Mouse (Mus musculus) CH12.LX (cell line): Measurements from ENCODE around the gene Rora. TPM values are rescaled to one million over a fixed set of nuclear protein-coding genes. Genes with fewer than 3 reads are reported as not detected.

Experiments used
- DNase-seq: peaks from one replicate; pipeline ENCODE4 v3.0.0-alpha.2; 2013; ENCODE audit errors: extremely low read depth
- H3K27ac ChIP-seq: 2 replicates; pipeline ENCODE4 v1.5.1; 2012; ENCODE audit warnings: low read depth, mild to moderate bottlenecking, control low read depth, moderate library complexity; ENCODE audit not compliant: insufficient read depth
- H3K27me3 ChIP-seq: replicated peaks from 2 replicates; pipeline ENCODE3; 2012; ENCODE audit warnings: inconsistent platforms
- H3K36me3 ChIP-seq, 2 experiments: replicated peaks in 1 of 2; 2 replicates each; pipeline versions ENCODE3 to v1.6.1; 2012; ENCODE audit warnings: inconsistent platforms in 1 of 2, low read length in 1 of 2, mild to moderate bottlenecking in 1 of 2, mixed read lengths in 1 of 2, moderate library complexity in 1 of 2; ENCODE audit not compliant: control insufficient read depth in 1 of 2, insufficient read depth in 1 of 2
- H3K4me1 ChIP-seq, 2 experiments: 2 replicates each; pipeline ENCODE4 v1.6.1; 2012; ENCODE audit warnings: inconsistent platforms in 1 of 2, moderate library complexity in 1 of 2; ENCODE audit not compliant: insufficient read depth in 2 of 2, control insufficient read depth in 1 of 2
- H3K4me2 ChIP-seq: 2 replicates; pipeline ENCODE4 v1.6.1; 2012; ENCODE audit warnings: low read depth, mild to moderate bottlenecking, control low read depth; ENCODE audit not compliant: poor library complexity, insufficient read depth, severe bottlenecking
- H3K4me3 ChIP-seq, 3 experiments: fragments of 150-350 bp in 1 of 3; sonication (generic) in 1 of 3; replicated peaks in 1 of 3; 2 replicates each; pipeline versions ENCODE3 to v1.5.1; 2011 to 2012; ENCODE audit warnings: low read depth in 2 of 3, low read length in 2 of 3, mild to moderate bottlenecking in 2 of 3, moderate library complexity in 2 of 3, control low read depth in 1 of 3, improper control_type of control experiment in 1 of 3, inconsistent platforms in 1 of 3, mixed read lengths in 1 of 3; ENCODE audit not compliant: poor library complexity in 1 of 3
- H3K79me2 ChIP-seq: replicated peaks from 2 replicates; pipeline ENCODE4 v1.6.1; 2012; ENCODE audit warnings: mild to moderate bottlenecking, moderate library complexity; ENCODE audit not compliant: control insufficient read depth, poor library complexity, insufficient read depth, severe bottlenecking; ENCODE audit errors: extremely low read depth
- H3K9ac ChIP-seq: 2 replicates; pipeline ENCODE4 v1.6.1; 2012; ENCODE audit warnings: low read depth, mild to moderate bottlenecking, control low read depth, moderate library complexity; ENCODE audit not compliant: insufficient read depth
- H3K9me3 ChIP-seq: replicated peaks from 2 replicates; pipeline ENCODE3; 2012; ENCODE audit warnings: low read length, inconsistent platforms, mixed read lengths
- BHLHE40 ChIP-seq: IDR thresholded peaks from 2 replicates; pipeline ENCODE4 v1.6.1; 2011; ENCODE audit warnings: mild to moderate bottlenecking, low read depth, low read length, improper control_type of control experiment
- CTCF ChIP-seq, 2 experiments: IDR thresholded peaks in 1 of 2; conservative IDR thresholded peaks in 1 of 2; 2 replicates each; pipeline ENCODE4 v1.5.1; 2011 to 2012; ENCODE audit warnings: low read depth in 2 of 2, low read length in 2 of 2, improper control_type of control experiment in 1 of 2, inconsistent platforms in 1 of 2, mild to moderate bottlenecking in 1 of 2, moderate library complexity in 1 of 2
- E2F4 ChIP-seq: IDR thresholded peaks from 2 replicates; pipeline ENCODE4 v1.6.1; 2011; ENCODE audit warnings: low read depth, low read length, improper control_type of control experiment; ENCODE audit not compliant: insufficient replicate concordance
- ELF1 ChIP-seq: IDR thresholded peaks from 2 replicates; pipeline ENCODE4 v1.6.1; 2014; ENCODE audit warnings: low read depth, mild to moderate bottlenecking, inconsistent platforms, low read length, improper control_type of control experiment
- IRF4 ChIP-seq: IDR thresholded peaks from 2 replicates; pipeline ENCODE4 v1.6.1; 2014; ENCODE audit warnings: low read depth, mild to moderate bottlenecking, inconsistent platforms, low read length, improper control_type of control experiment
- KAT2A ChIP-seq: IDR thresholded peaks from 2 replicates; pipeline ENCODE4 v1.6.1; 2012; ENCODE audit warnings: low read length, improper control_type of control experiment, inconsistent platforms; ENCODE audit not compliant: insufficient replicate concordance
- MAFK ChIP-seq: IDR thresholded peaks from 2 replicates; pipeline ENCODE4 v1.6.1; 2011; ENCODE audit warnings: low read length, improper control_type of control experiment; ENCODE audit not compliant: insufficient replicate concordance
- MAZ ChIP-seq: IDR thresholded peaks from 2 replicates; pipeline ENCODE4 v1.6.1; 2012; ENCODE audit warnings: low read depth, mild to moderate bottlenecking, inconsistent platforms, low read length, improper control_type of control experiment, moderate library complexity
- MXI1 ChIP-seq: IDR thresholded peaks from 2 replicates; pipeline ENCODE4 v1.6.1; 2011; ENCODE audit warnings: mild to moderate bottlenecking, low read depth, low read length, improper control_type of control experiment
- PAX5 ChIP-seq: IDR thresholded peaks from 2 replicates; pipeline ENCODE4 v1.6.1; 2012; ENCODE audit warnings: low read length, inconsistent platforms, mixed read lengths
- RAD21 ChIP-seq: IDR thresholded peaks from 2 replicates; pipeline ENCODE4 v1.6.1; 2011; ENCODE audit warnings: low read depth, mild to moderate bottlenecking, low read length, improper control_type of control experiment, moderate library complexity
- RCOR1 ChIP-seq: conservative IDR thresholded peaks from 2 replicates; pipeline ENCODE4 v1.6.1; 2012; ENCODE audit warnings: low read depth, mild to moderate bottlenecking, inconsistent platforms, low read length, improper control_type of control experiment
- SMC3 ChIP-seq: IDR thresholded peaks from 2 replicates; pipeline ENCODE4 v1.6.1; 2011; ENCODE audit warnings: low read depth, low read length, improper control_type of control experiment
- USF2 ChIP-seq: conservative IDR thresholded peaks from 2 replicates; pipeline ENCODE4 v1.6.1; 2011; ENCODE audit warnings: low read depth, low read length, improper control_type of control experiment
- ZNF384 ChIP-seq: IDR thresholded peaks from 2 replicates; pipeline ENCODE4 v1.6.1; 2012; ENCODE audit warnings: low read depth, low read length, improper control_type of control experiment, inconsistent platforms
- dilution Hi-C: fragments of 300-500 bp; cut with MboI; formaldehyde crosslinking; loops from 2 replicates; pipeline ENCODE4 v1.14.3; 2020; ENCODE audit warnings: low sequenced_read_pairs; ENCODE audit not compliant: extremely low pct_unique_long_range_greater_than_20kb, extremely low pct_ligation_motif_present
- in situ Hi-C: fragments of 300-500 bp; cut with MboI; formaldehyde crosslinking; loops from 3 replicates; pipeline ENCODE4 v1.14.3; 2019; ENCODE audit warnings: low sequenced_read_pairs, low pct_ligation_motif_present, low pct_unique_long_range_greater_than_20kb, mixed read lengths
- polyA plus RNA-seq: library from polyadenylated mRNA; unstranded; fragments of >175 nt; gene quantifications from 2 replicates; pipeline ENCODE4 v1.2.1, GENCODE M21; 2012; ENCODE audit warnings: low read depth; ENCODE audit not compliant: insufficient read length
- total RNA-seq, 2 experiments: library from RNA; depleted of rRNA; stranded (reverse); fragments of 300-350 nt in 1 of 2; fragments of >200 nt in 1 of 2; gene quantifications; 2 replicates each; pipeline ENCODE4 v1.2.3; 2012 to 2014

Rora gene
- total and polyA plus RNA-seq, 3 experiments = 0.36 to 0.66 (median 0.64) TPM

DNA sequence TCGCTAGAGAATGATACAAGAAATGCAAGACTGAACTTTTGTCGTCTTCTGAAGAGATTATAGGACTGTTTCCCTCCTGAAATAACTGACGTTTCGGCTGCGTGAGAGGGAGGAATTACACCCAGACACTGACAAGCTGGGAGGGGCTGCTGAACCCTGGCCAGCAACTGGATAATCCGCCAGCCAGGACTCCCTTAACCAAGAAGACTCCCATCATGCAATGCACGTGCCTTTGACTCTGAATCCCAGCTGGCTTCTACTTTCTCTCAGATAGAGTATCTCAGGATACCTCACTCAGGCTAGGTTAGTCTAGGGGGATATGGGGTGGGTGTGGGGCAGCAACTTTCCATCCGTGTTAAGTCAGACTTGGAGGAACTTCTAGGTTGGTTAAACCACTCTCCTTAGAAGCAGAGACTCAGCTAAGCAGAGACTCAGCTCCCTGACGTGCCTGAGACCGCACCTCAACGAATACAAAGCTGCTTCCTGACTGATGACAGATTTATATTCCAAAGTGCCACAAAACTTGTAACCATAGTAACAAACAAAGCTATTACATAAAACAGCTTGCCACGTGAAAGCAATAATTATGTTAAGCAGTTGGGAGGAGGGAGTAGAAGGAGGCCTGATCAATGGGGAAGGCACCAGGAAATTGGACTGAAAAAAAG lies 302.8 kb downstream of the Rora start:
- H3K4me3 ChIP-seq = no peak overlapping the region
- DNase-seq = no peak
- no peaks in the 10 kb centered on the region for H3K4me1 ChIP-seq
- H3K4me2 ChIP-seq = no peak overlapping the region
- H3K9ac ChIP-seq = no peak overlapping the region
- H3K27ac ChIP-seq = no peak overlapping the region
- no peaks in the 10 kb centered on the region for H3K36me3 ChIP-seq
- H3K27me3 ChIP-seq = no peaks in the 10 kb centered on the region
- no peaks in the 10 kb centered on the region for H3K79me2 ChIP-seq
- dilution Hi-C loops (no loop called here), in situ Hi-C loops (loop anchor here (25.0 kb wide), 2 partner anchors 331 to 531 kb away; no protein-coding TSS in a partner anchor)
- peaks cover 25% of the 10 kb centered on the region for H3K9me3 ChIP-seq
- no peak for TF ChIP-seq RAD21
- TF ChIP-seq MXI1 = no peak
- TF ChIP-seq E2F4 = no peak
- no peak for TF ChIP-seq USF2
- TF ChIP-seq RCOR1 = no peak

DNA sequence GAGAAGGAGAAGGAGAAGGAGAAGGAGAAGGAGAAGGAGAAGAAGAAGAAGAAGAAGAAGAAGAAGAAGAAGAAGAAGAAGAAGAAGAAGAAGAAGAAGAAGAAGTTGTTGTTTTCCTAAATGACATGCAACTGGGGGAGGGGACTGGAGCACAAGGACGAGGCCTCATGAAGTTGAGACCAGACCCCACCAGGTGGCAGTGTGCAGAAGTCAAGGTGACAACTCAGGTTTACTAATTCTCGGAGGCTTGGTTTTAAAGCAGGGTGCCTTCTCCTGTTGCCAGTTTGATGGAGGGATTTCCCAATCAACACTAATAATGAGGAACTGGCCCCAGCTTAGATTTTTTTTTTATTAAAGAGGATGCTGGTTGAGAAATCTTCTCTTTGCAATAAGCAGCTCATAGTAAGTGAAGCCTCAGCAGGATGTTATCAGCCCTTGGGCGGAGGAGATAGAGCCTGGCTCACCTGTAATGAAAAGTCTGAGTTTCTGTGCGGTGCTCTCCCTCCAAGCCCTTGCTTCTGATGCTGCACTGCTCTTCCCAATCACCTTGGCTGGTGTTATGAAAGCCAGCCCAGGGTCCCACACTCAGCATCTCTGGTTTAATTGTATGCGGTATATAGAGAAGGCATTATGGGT lies 303.5 kb downstream of the Rora start:
- dilution Hi-C loops = no loop called here
- H3K4me2 ChIP-seq = no peak overlapping the region
- no peak overlapping the region for H3K4me3 ChIP-seq
- no peaks in the 10 kb centered on the region for H3K27me3 ChIP-seq
- H3K36me3 ChIP-seq = no peaks in the 10 kb centered on the region
- no peak for TF ChIP-seq KAT2A
- peak in 1 of 2 experiments; percentile 42; a peak in 2 of 4 replicates for TF ChIP-seq CTCF (conservative IDR thresholded peaks at IDR 0.05 in 1 of 2, IDR thresholded peaks at IDR 0.05 in 1 of 2; ENCODE audit: low read depth in 2 of 2, low read length in 2 of 2)
- TF ChIP-seq MAZ = no peak
- no peak for TF ChIP-seq PAX5
- peak; percentile 35 for TF ChIP-seq SMC3
- TF ChIP-seq IRF4 = no peak
- no peak for TF ChIP-seq BHLHE40
- TF ChIP-seq, all 38 proteins: peak for 2
- Histone ChIP-seq H3K9ac (no peak overlapping the region), H3K79me2 (no peaks in the 10 kb centered on the region), H3K4me1 (no peaks in the 10 kb centered on the region), H3K9me3 (peaks cover 20% of the 10 kb centered on the region), H3K27ac (no peak overlapping the region)
- peak; percentile 55 for DNase-seq
- in situ Hi-C loops = loop anchor here (25.0 kb wide), 2 partner anchors 330 to 530 kb away; no protein-coding TSS in a partner anchor

DNA sequence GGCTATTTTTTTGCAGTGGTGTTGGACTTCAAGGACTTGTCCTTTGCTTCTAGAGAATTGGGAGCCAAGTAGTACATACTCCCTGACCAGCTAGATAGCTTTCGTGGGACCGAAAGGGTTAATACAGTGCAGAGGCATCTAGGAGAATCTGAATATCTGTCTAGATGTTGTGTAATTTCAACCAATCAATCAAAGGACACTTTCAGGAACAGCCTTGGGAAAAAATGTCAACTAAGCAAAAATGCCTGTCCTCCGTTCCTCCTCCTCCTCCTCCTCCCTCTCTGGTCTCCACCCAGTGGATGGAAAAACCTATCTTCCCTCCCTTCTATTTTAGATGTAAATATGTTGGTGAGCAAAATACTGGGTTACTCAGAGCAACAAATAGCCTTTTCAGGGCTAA lies 304.2 kb downstream of the Rora start:
- no peaks in the 10 kb centered on the region for H3K79me2 ChIP-seq
- H3K4me2 ChIP-seq = no peak overlapping the region
- dilution Hi-C loops = no loop called here
- H3K27me3 ChIP-seq = no peaks in the 10 kb centered on the region
- DNase-seq = no peak
- TF ChIP-seq ZNF384 = no peak
- TF ChIP-seq MAFK = peak; percentile 60; the same call in 1 of the 2 replicates
- no peak for TF ChIP-seq ELF1
- no peaks in the 10 kb centered on the region for H3K4me1 ChIP-seq
- H3K36me3 ChIP-seq = no peaks in the 10 kb centered on the region
- no peak overlapping the region for H3K4me3 ChIP-seq
- no peak overlapping the region for H3K27ac ChIP-seq
- H3K9ac ChIP-seq = no peak overlapping the region
- in situ Hi-C loops = loop anchor here (25.0 kb wide), 2 partner anchors 330 to 530 kb away; no protein-coding TSS in a partner anchor
- H3K9me3 ChIP-seq = peaks cover 22% of the 10 kb centered on the region
